Mouse (Mus musculus): Measurements from ENCODE around the gene Nmnat3. TPM values are rescaled to one million over a fixed set of nuclear protein-coding genes. Genes with fewer than 3 reads are reported as not detected.

Gene Nmnat3
- polyA plus RNA-seq, 1 experiment from 2014 or later, result 12.4 TPM

DNA sequence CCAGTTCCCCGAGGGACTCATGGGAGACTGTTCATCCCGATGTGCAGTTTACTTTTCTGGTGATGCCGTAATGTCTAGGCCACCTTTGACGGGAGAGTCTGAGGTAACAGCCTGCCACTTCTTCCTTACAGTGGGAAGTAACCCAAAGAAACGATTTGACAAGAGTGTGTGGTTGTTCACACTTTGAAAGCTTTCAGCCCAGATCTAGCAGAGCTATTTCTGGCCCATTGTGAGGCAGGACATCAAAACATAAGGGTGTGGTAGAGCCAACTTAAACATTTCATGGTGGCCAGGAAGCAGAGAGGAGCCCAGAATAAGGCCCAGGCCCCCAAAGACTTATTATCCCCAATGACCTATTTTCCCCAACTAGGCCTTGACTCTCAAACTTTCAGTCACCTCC lies 114.4 kb downstream of the Nmnat3 start:
- H3K9ac ChIP-seq (replicated peaks; ENCODE audit: low read length), result no peak overlapping the region
- 71% methylated on average over 5 of the region's 5 CpGs for WGBS
- no peaks in the 10 kb centered on the region for H3K9me3 ChIP-seq (ENCODE audit: low read length)
- ATAC-seq (ENCODE audit: low FRiP score, low TSS enrichment), result no peak
- H3K27me3 ChIP-seq (ENCODE audit: insufficient read depth, low read length), result no peaks in the 10 kb centered on the region
- H3K36me3 ChIP-seq (ENCODE audit: insufficient read depth, low read length), result no peaks in the 10 kb centered on the region
- no peak overlapping the region for H3K27ac ChIP-seq (ENCODE audit: low read length)
- H3K4me2 ChIP-seq (replicated peaks; ENCODE audit: low read depth, low read length), result no peak overlapping the region
- H3K4me3 ChIP-seq (ENCODE audit: low read length), result no peak overlapping the region
- H3K4me1 ChIP-seq (ENCODE audit: insufficient read depth, low read length), result no peaks in the 10 kb centered on the region

DNA sequence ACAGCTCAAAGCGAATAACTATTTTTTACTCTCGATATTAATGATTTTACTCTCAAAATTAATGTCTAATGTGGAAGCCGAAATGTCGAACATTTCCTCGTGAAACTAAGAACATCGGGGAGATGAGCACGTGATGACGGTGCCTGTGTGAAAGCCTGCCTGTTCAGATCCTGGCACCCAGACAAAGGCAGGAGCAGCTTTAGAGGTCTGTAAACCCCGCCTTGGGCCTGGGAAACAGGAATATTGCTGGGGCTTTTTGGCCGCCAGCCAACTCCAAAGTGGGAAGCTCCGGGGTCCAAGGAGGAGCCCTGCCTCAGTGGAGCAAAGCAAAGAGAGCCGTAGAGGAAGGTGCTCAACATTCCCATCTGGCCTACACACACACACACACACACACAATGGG lies 120.5 kb downstream of the Nmnat3 start:
- no peak overlapping the region for H3K4me3 ChIP-seq (ENCODE audit: low read length)
- no peak for ATAC-seq (ENCODE audit: low FRiP score, low TSS enrichment)
- 83% methylated on average over 12 of the region's 12 CpGs for WGBS

DNA sequence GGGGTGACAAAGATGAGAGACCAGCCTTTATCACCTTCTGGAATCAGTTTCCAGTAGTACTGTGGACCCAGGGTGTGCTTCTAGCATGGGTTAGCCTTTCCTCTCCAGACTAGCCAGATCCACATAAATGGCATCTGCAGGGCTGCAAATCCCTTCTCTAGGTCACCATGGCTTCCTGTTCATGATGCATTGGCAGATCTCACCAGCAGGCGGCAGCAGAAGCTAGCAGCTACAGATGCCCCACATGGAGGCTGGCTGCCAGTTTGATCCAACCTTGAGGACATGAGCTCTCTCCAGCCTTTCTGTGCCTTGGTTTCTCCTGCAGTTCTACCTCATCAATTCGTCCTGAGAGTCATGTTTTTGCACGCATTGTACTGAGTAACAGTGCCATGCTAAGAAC lies 121.9 kb downstream of the Nmnat3 start:
- ATAC-seq (ENCODE audit: low FRiP score, low TSS enrichment), result 0 out of 2 replicates have a peak, but pooled peaks have one; percentile 19

More for the DNA sequence above, 120.5 kb downstream of the Nmnat3 start:
- H3K27ac ChIP-seq (ENCODE audit: low read length), result no peak overlapping the region
- H3K4me1 ChIP-seq (ENCODE audit: insufficient read depth, low read length), result no peaks in the 10 kb centered on the region
- no peak overlapping the region for H3K9ac ChIP-seq (replicated peaks; ENCODE audit: low read length)
- H3K4me2 ChIP-seq (replicated peaks; ENCODE audit: low read depth, low read length), result no peak overlapping the region
- no peaks in the 10 kb centered on the region for H3K36me3 ChIP-seq (ENCODE audit: insufficient read depth, low read length)
- no peaks in the 10 kb centered on the region for H3K9me3 ChIP-seq (ENCODE audit: low read length)
- H3K27me3 ChIP-seq (ENCODE audit: insufficient read depth, low read length), result no peaks in the 10 kb centered on the region

DNA sequence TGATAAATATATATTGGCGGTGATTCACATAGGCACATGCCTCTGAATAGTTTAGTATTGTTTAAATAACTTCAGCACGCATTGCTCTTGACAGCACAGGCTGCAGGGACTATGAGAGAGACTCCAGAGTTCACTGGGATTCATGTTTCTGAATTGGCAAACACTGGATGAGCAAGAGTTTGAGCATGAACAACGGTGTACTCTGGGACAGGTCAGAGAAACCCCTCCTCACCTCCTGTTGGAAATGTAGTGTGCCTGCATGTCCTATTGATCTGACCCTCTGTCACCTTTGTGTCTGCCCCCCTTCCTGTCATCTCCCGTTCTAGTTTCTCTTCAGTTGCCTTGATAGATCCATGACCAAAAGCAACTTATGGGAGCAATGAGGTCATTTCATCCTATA lies 128.2 kb downstream of the Nmnat3 start:
- no peaks in the 10 kb centered on the region for H3K9me3 ChIP-seq (ENCODE audit: low read length)
- H3K27ac ChIP-seq (ENCODE audit: low read length), result no peak overlapping the region
- H3K27me3 ChIP-seq (ENCODE audit: insufficient read depth, low read length), result no peaks in the 10 kb centered on the region
- 83% methylated on average over 4 of the region's 4 CpGs for WGBS
- no peaks in the 10 kb centered on the region for H3K36me3 ChIP-seq (ENCODE audit: insufficient read depth, low read length)
- no peak overlapping the region for H3K4me3 ChIP-seq (ENCODE audit: low read length)
- H3K4me2 ChIP-seq (replicated peaks; ENCODE audit: low read depth, low read length), result no peak overlapping the region
- H3K9ac ChIP-seq (replicated peaks; ENCODE audit: low read length), result no peak overlapping the region
- ATAC-seq (ENCODE audit: low FRiP score, low TSS enrichment), result no peak
- no peaks in the 10 kb centered on the region for H3K4me1 ChIP-seq (ENCODE audit: insufficient read depth, low read length)

More for the DNA sequence above, 121.9 kb downstream of the Nmnat3 start:
- 28% methylated on average over 3 of the region's 3 CpGs for WGBS
- Histone ChIP-seq H3K4me1 (ENCODE audit: insufficient read depth, low read length) (no peaks in the 10 kb centered on the region), H3K4me3 (ENCODE audit: low read length) (no peak overlapping the region), H3K4me2 (replicated peaks; ENCODE audit: low read depth, low read length) (no peak overlapping the region), H3K9ac (replicated peaks; ENCODE audit: low read length) (no peak overlapping the region), H3K27ac (ENCODE audit: low read length) (no peak overlapping the region), H3K27me3 (ENCODE audit: insufficient read depth, low read length) (no peaks in the 10 kb centered on the region), H3K9me3 (ENCODE audit: low read length) (no peaks in the 10 kb centered on the region), H3K36me3 (ENCODE audit: insufficient read depth, low read length) (no peaks in the 10 kb centered on the region)

DNA sequence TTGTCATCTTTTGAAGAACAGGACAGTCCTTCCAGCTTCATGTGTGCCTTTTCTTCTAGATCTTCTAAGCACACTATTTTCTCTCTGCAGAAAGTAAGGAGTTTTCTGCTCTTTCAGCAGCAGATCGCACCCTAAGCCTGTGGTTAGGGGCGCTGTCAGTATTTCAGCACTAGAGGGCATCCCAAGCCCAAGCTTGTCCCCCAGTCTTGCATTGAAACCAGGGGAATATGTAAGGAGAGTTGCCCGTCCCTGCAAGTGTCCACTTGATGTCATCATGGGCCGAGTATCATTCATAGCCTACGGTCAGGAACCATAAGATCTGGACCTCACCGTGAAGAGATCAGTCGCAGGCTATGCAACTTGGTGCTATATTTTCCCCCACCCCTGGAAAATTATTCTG lies 130.7 kb downstream of the Nmnat3 start:
- no peaks in the 10 kb centered on the region for H3K9me3 ChIP-seq (ENCODE audit: low read length)
- H3K4me3 ChIP-seq (ENCODE audit: low read length), result no peak overlapping the region
- no peaks in the 10 kb centered on the region for H3K27me3 ChIP-seq (ENCODE audit: insufficient read depth, low read length)
- peak; percentile 74 for ATAC-seq (ENCODE audit: low FRiP score, low TSS enrichment)
- WGBS, result 47% methylated on average over 7 of the region's 7 CpGs
- H3K4me1 ChIP-seq (ENCODE audit: insufficient read depth, low read length), result no peaks in the 10 kb centered on the region
- H3K9ac ChIP-seq (replicated peaks; ENCODE audit: low read length), result no peak overlapping the region
- no peak overlapping the region for H3K27ac ChIP-seq (ENCODE audit: low read length)
- no peak overlapping the region for H3K4me2 ChIP-seq (replicated peaks; ENCODE audit: low read depth, low read length)
- H3K36me3 ChIP-seq (ENCODE audit: insufficient read depth, low read length), result no peaks in the 10 kb centered on the region

DNA sequence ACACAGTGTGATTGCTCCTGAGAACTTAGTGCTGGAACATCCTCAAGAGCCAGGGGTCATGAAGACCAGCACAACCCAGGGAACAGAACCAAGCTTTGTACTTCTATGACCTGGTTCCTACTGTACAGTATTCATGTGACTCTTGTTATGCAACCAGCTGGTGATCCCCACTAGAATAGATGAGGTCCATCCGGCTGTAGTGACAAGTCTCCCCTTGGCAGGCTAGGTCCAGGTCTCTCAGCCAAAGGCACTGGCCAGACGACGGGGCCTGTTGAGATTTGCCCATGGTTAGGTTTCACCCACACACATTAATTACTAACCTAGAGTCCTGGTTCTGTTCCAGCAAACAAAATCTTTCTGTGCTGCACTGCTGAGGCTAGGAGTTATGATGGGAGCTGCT lies 131.1 kb downstream of the Nmnat3 start:
- no peak overlapping the region for H3K4me3 ChIP-seq (ENCODE audit: low read length)
- no peak overlapping the region for H3K4me2 ChIP-seq (replicated peaks; ENCODE audit: low read depth, low read length)
- 80% methylated on average over 3 of the region's 3 CpGs for WGBS
- no peaks in the 10 kb centered on the region for H3K9me3 ChIP-seq (ENCODE audit: low read length)
- H3K36me3 ChIP-seq (ENCODE audit: insufficient read depth, low read length), result no peaks in the 10 kb centered on the region
- no peak overlapping the region for H3K9ac ChIP-seq (replicated peaks; ENCODE audit: low read length)
- H3K27me3 ChIP-seq (ENCODE audit: insufficient read depth, low read length), result no peaks in the 10 kb centered on the region
- no peak overlapping the region for H3K27ac ChIP-seq (ENCODE audit: low read length)
- ATAC-seq (ENCODE audit: low FRiP score, low TSS enrichment), result no peak
- no peaks in the 10 kb centered on the region for H3K4me1 ChIP-seq (ENCODE audit: insufficient read depth, low read length)

DNA sequence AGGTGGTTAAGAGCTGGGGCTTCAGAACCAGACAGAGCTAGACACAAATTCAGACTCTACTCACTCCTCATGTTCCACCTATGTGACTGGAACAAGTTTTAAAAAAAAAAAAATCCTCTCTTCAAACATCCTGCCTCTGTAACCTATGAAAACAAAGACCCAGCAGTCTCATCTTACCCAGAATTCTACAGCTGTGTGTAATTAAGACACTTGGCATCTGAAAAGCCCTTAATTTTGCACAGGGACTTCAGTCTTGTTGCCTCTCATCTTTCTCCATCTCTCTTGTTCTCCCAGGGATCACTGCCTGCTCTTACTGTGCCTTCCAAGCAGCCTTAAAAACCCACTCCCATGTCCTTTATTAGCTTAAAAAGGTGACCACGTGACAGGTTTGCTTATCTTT lies 133.4 kb downstream of the Nmnat3 start:
- H3K4me3 ChIP-seq (ENCODE audit: low read length), result no peak overlapping the region
- peaks cover 10% of the 10 kb centered on the region for H3K4me1 ChIP-seq (ENCODE audit: insufficient read depth, low read length)
- no peak overlapping the region for H3K27ac ChIP-seq (ENCODE audit: low read length)
- no peak for ATAC-seq (ENCODE audit: low FRiP score, low TSS enrichment)
- no peak overlapping the region for H3K4me2 ChIP-seq (replicated peaks; ENCODE audit: low read depth, low read length)
- H3K27me3 ChIP-seq (ENCODE audit: insufficient read depth, low read length), result no peaks in the 10 kb centered on the region
- no peaks in the 10 kb centered on the region for H3K9me3 ChIP-seq (ENCODE audit: low read length)
- 39% methylated on average over 1 of the region's 1 CpGs for WGBS
- H3K36me3 ChIP-seq (ENCODE audit: insufficient read depth, low read length), result no peaks in the 10 kb centered on the region
- no peak overlapping the region for H3K9ac ChIP-seq (replicated peaks; ENCODE audit: low read length)

DNA sequence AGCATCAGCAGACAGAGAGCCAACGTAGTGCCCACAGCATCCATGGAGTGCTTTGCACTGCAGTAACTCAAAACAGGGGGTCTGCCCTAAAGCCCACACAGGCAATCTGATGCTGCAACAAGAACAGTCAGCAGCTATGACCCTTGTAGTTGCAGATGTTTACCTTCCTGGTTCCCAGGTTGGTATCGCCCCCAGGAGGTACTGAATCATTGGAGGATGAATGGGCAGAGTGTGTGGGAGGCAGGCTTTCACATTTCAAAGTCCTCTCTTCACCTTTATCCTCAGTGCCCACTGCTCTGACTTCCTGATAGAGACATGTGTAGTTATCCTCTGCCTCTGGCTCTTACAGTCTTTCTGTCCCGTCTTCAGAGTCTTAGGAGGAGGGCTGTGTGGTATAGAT lies 134.7 kb downstream of the Nmnat3 start:
- H3K27ac ChIP-seq (ENCODE audit: low read length), result peak overlapping the region; percentile 64; the same call in 1 of the 2 replicates
- no peaks in the 10 kb centered on the region for H3K27me3 ChIP-seq (ENCODE audit: insufficient read depth, low read length)
- no peak overlapping the region for H3K9ac ChIP-seq (replicated peaks; ENCODE audit: low read length)
- no peaks in the 10 kb centered on the region for H3K36me3 ChIP-seq (ENCODE audit: insufficient read depth, low read length)
- H3K4me1 ChIP-seq (ENCODE audit: insufficient read depth, low read length), result peaks cover 23% of the 10 kb centered on the region
- no peak overlapping the region for H3K4me2 ChIP-seq (replicated peaks; ENCODE audit: low read depth, low read length)
- 30% methylated on average over 3 of the region's 3 CpGs for WGBS
- H3K9me3 ChIP-seq (ENCODE audit: low read length), result no peaks in the 10 kb centered on the region
- no peak for ATAC-seq (ENCODE audit: low FRiP score, low TSS enrichment)
- no peak overlapping the region for H3K4me3 ChIP-seq (ENCODE audit: low read length)

DNA sequence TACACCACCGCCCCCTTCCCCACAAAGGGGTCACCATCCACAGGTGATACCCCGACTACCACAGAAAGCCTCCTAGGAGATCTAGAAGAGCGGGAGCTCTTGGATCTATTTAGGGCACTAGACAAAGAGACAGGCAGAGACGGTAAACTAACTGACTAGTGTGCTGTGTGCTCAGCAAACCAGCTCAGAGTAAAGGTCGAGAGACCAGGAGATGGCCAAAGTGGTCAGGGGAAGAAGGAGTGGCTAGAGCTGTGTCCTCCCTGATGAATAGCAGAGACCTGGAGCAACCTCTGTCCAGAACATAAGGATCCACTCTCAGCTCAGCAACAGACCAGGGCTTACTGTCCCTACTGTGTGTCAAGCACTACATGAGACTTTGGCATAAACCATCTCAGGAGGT lies 135.4 kb downstream of the Nmnat3 start, which contains the start of gene Rbp1:
Gene Rbp1 (plus strand): TSS at position 306 of the 400 bp plus-strand sequence.
- no peaks in the 10 kb centered on the region; the same call in 1 of the 2 replicates for H3K36me3 ChIP-seq (ENCODE audit: insufficient read depth, low read length)
- WGBS, result 76% methylated on average over 5 of the region's 5 CpGs
- H3K4me3 ChIP-seq (ENCODE audit: low read length), result no peak within 1 kb of the TSS
- H3K4me2 ChIP-seq (replicated peaks; ENCODE audit: low read depth, low read length), result peak within 1 kb of the TSS; percentile 70; the same call in 1 of the 2 replicates
- peaks cover 30% of the 10 kb centered on the region for H3K4me1 ChIP-seq (ENCODE audit: insufficient read depth, low read length)
- no peaks in the 10 kb centered on the region for H3K9me3 ChIP-seq (ENCODE audit: low read length)
- no peaks in the 10 kb centered on the region for H3K27me3 ChIP-seq (ENCODE audit: insufficient read depth, low read length)
- no peak for ATAC-seq (ENCODE audit: low FRiP score, low TSS enrichment)
- peak within 1 kb of the TSS; percentile 64; the same call in 1 of the 2 replicates for H3K27ac ChIP-seq (ENCODE audit: low read length)
- H3K9ac ChIP-seq (replicated peaks; ENCODE audit: low read length), result no peak within 1 kb of the TSS

DNA sequence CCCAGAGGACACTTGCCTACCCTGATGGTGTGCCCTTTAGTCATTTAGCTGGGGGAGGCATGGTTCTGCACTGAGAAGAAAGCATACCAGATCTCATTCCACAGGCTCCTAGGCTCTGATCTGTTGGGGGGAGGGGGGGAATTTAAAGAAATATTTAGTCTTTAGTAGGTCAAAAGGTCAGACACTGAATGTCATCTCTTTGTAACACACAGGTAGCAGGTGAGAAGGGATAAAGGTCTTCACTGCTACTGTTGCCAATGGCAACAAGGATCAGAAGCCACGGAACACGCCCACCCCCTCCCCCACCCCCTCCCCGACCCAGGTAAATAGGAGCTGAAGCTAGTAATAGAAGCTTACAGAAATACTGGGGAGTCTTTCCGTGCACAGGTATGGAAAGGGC lies 136.5 kb downstream of the Nmnat3 start:
- no peaks in the 10 kb centered on the region; the same call in 1 of the 2 replicates for H3K36me3 ChIP-seq (ENCODE audit: insufficient read depth, low read length)
- H3K27ac ChIP-seq (ENCODE audit: low read length), result no peak overlapping the region
- ATAC-seq (ENCODE audit: low FRiP score, low TSS enrichment), result no peak
- H3K4me1 ChIP-seq (ENCODE audit: insufficient read depth, low read length), result peaks cover 40% of the 10 kb centered on the region
- WGBS, result 13% methylated on average over 4 of the region's 4 CpGs
- no peaks in the 10 kb centered on the region for H3K9me3 ChIP-seq (ENCODE audit: low read length)
- no peak overlapping the region for H3K9ac ChIP-seq (replicated peaks; ENCODE audit: low read length)
- H3K27me3 ChIP-seq (ENCODE audit: insufficient read depth, low read length), result no peaks in the 10 kb centered on the region
- peak overlapping the region; percentile 70; the same call in 1 of the 2 replicates for H3K4me2 ChIP-seq (replicated peaks; ENCODE audit: low read depth, low read length)
- H3K4me3 ChIP-seq (ENCODE audit: low read length), result no peak overlapping the region

Measured in kidney, embryonic 16.5 days (tissue).